Mouse (Mus musculus) lung, postnatal 0 days (tissue): ENCODE measurements around the gene Gm5678. TPM values are rescaled to one million over a fixed set of nuclear protein-coding genes. Genes with fewer than 3 reads are reported as not detected.

Source experiments
- ATAC-seq: fragments of 200-750 bp; cut with Nextera tagmentation; 2 replicates; pipeline ENCODE4 v1.8.0; 2017; ENCODE audit warnings: moderate library complexity
- DNase-seq: peaks from one replicate; pipeline ENCODE4 v3.0.0-alpha.2; 2016; ENCODE audit warnings: low spot score
- H3K27ac ChIP-seq: fragments of 300-500 bp; sonication (generic); 2 replicates; pipeline ENCODE4 v1.5.1; 2014; ENCODE audit warnings: antibody characterized with exemption, mild to moderate bottlenecking, low read length, mixed read lengths
- H3K27me3 ChIP-seq: fragments of 300-500 bp; sonication (generic); replicated peaks from 2 replicates; pipeline ENCODE4 v1.6.1; 2014; ENCODE audit warnings: low read length, mixed read lengths; ENCODE audit not compliant: insufficient read depth
- H3K36me3 ChIP-seq: fragments of 300-500 bp; sonication (generic); 2 replicates; pipeline ENCODE4 v1.6.1; 2014; ENCODE audit warnings: low read length, mixed read lengths; ENCODE audit not compliant: insufficient read depth
- H3K4me1 ChIP-seq: fragments of 300-500 bp; sonication (generic); 2 replicates; pipeline ENCODE4 v1.6.1; 2014; ENCODE audit warnings: antibody characterized with exemption, low read depth, low read length, mixed read lengths; ENCODE audit not compliant: insufficient read depth
- H3K4me2 ChIP-seq: fragments of 300-500 bp; sonication (generic); replicated peaks from 2 replicates; pipeline ENCODE4 v1.6.1; 2014; ENCODE audit warnings: low read depth, mild to moderate bottlenecking, low read length, moderate library complexity, mixed read lengths
- H3K4me3 ChIP-seq: fragments of 300-500 bp; sonication (generic); 2 replicates; pipeline ENCODE4 v1.5.1; 2014; ENCODE audit warnings: low read depth, low read length
- H3K9ac ChIP-seq: fragments of 300-500 bp; sonication (generic); replicated peaks from 2 replicates; pipeline ENCODE4 v1.6.1; 2014; ENCODE audit warnings: low read depth, mild to moderate bottlenecking
- H3K9me3 ChIP-seq: fragments of 300-500 bp; sonication (generic); 2 replicates; pipeline ENCODE4 v1.6.1; 2016; ENCODE audit warnings: low read length, mixed read lengths
- CTCF ChIP-seq: IDR thresholded peaks from 2 replicates; pipeline ENCODE4 v1.5.1; 2016; ENCODE audit warnings: antibody characterized with exemption, mild to moderate bottlenecking
- EP300 ChIP-seq: IDR thresholded peaks from 2 replicates; pipeline ENCODE4 v1.6.1; 2016; ENCODE audit warnings: antibody characterized with exemption, mild to moderate bottlenecking, control low read depth
- WGBS: fragments of 180-500 bp; shearing (Covaris S2); extraction: QIAGEN DNeasy Blood & Tissue Kit; methylation state at CpG from one replicate; pipeline ENCODE4 v1.1.7; 2014; 5-methylcytosine and 5-hydroxymethylcytosine counted together
- polyA plus RNA-seq: library from polyadenylated mRNA; unstranded; fragments of >200 nt; fragmentation: Nextera tagmentation; extraction: Ambion mirVana; gene quantifications from 2 replicates; pipeline ENCODE4 v1.2.1, GENCODE M21; 2015

The Gm5678 gene
- not detected in 2 replicates for polyA plus RNA-seq

DNA sequence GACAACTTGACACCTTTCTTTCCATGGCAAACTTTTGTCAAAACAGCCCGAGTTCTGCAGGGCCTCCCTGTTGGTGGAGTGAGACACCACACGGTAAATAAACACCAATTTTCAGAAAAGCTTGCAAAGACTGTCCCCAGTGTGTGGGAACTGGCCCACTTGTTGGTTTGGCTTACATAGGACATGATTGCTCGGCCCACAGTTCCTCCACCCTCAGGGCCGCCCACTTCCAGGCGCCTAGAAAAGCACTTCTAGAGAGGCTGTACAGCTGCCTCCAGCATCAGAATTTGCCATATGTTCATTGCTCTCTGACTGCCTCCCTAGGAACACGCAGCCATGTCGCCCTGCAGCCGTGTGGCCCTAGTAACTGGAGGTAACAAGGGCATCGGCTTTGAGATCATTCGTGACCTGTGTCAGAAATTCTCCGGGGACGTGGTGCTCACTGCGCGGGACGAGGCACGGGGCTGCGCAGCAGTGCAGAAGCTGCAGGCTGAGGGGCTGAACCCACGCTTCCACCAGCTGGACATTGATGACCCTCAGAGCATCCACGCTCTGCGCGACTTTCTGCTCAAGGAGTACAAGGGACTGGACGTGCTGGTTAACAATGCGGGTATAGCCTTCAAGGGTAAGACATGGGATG is at the start of gene Gm5678:
TSS of gene Gm5678 (plus strand) at position 337 of the 640 bp plus-strand sequence.
- WGBS: 75% methylated on average over 23 of the region's 23 CpGs

GRCm38 (mm10) chr16:93578346-93579005 is 49.4 kb upstream of the Gm5678 start:
- no peak overlapping the region for H3K27ac ChIP-seq
- H3K9ac ChIP-seq: no peak overlapping the region
- H3K36me3 ChIP-seq: no peaks in the 10 kb centered on the region
- no peaks in the 10 kb centered on the region for H3K9me3 ChIP-seq
- no peaks in the 10 kb centered on the region for H3K4me1 ChIP-seq
- H3K4me3 ChIP-seq: no peak overlapping the region
- ATAC-seq: no peak
- no peaks in the 10 kb centered on the region for H3K27me3 ChIP-seq
- 81% methylated on average over 8 of the region's 8 CpGs for WGBS
- H3K4me2 ChIP-seq: no peak overlapping the region
- DNase-seq: no peak
- TF ChIP-seq CTCF: no peak

More for the DNA sequence above, at the start of gene Gm5678:
- Histone ChIP-seq H3K4me1 (no peaks in the 10 kb centered on the region), H3K27me3 (no peaks in the 10 kb centered on the region), H3K9me3 (no peaks in the 10 kb centered on the region), H3K4me2 (no peak within 1 kb of the TSS), H3K27ac (no peak within 1 kb of the TSS), H3K36me3 (no peaks in the 10 kb centered on the region), H3K4me3 (no peak within 1 kb of the TSS), H3K9ac (no peak within 1 kb of the TSS)
- TF ChIP-seq EP300 (no peak), CTCF (no peak)
- no peak for ATAC-seq
- no peak for DNase-seq

DNA sequence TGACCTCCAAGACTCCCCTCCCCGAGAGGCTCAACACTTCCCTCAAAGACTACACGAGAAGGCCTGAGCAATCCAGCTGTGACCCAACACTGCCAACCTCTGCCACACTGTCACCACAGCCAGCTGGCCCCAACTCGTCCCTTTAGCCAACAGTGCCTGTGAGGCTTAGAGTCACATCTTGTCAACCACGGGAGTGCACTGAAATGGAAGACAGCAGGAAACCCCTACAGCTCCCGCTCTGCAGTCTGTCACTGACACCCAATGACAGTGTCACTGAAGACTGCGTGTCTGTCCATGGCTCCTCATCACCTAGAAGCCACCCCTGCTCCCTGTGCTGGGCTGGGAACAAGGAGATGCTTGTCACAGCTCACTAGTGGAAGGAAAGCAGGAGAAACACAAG is 46.8 kb upstream of the Gm5678 start:
- H3K4me1 ChIP-seq: no peaks in the 10 kb centered on the region
- WGBS: 38% methylated on average over 6 of the region's 6 CpGs
- TF ChIP-seq EP300 (peak; percentile 84), CTCF (no peak)
- H3K27ac ChIP-seq: peak overlapping the region; percentile 28; the same call in 1 of the 2 replicates
- no peak overlapping the region for H3K4me3 ChIP-seq
- DNase-seq: peak; percentile 90
- no peaks in the 10 kb centered on the region for H3K9me3 ChIP-seq
- no peak overlapping the region for H3K4me2 ChIP-seq
- peak; percentile 96 for ATAC-seq
- no peaks in the 10 kb centered on the region for H3K27me3 ChIP-seq
- no peaks in the 10 kb centered on the region for H3K36me3 ChIP-seq
- no peak overlapping the region for H3K9ac ChIP-seq

DNA sequence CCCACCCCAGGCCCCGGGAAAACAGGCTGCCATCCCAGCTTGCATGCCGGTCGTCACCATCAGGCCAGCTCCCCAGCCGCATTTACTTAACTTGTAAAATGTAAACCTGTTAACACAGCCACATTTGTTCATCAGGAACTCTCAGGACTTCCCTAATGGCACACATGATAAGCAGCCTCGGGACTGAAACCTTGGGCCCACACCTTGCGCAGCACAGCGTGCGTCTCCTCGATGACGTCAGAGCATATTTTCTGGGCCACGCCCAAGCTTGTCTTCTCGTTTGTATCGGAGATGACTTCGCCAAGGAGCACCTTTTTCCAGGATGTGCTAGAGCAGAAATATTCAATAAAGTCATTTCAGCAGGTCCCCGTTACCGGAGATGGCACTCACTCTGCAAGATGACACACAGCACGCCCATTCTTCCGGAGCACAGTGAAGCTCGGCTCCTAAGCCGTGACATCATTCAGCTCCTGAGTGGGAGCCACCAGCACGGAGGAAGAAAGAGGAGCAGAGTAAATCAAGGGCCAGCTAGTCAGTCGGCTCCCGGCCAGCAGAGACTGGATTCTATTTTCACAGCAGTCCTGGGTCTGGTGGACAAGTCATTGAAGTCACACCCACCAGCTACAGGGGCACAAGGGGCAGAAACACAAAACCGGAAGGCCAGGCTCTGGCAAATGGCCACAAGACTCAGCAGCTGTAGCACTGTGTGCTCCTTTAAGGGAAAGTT is 42.8 kb upstream of the Gm5678 start:
- Histone ChIP-seq H3K27ac (no peak overlapping the region), H3K9me3 (no peaks in the 10 kb centered on the region), H3K9ac (no peak overlapping the region), H3K4me3 (no peak overlapping the region), H3K36me3 (no peaks in the 10 kb centered on the region), H3K27me3 (no peaks in the 10 kb centered on the region), H3K4me2 (no peak overlapping the region), H3K4me1 (no peaks in the 10 kb centered on the region)
- WGBS: 78% methylated on average over 24 of the region's 24 CpGs
- no peak for ATAC-seq
- TF ChIP-seq CTCF: no peak
- no peak for TF ChIP-seq EP300
- DNase-seq: no peak

- 84% methylated on average over 9 of the region's 9 CpGs for WGBS
- Histone ChIP-seq H3K4me2 (no peak overlapping the region), H3K27ac (no peak overlapping the region), H3K9ac (no peak overlapping the region), H3K27me3 (no peaks in the 10 kb centered on the region), H3K4me1 (no peaks in the 10 kb centered on the region), H3K36me3 (no peaks in the 10 kb centered on the region), H3K9me3 (no peaks in the 10 kb centered on the region), H3K4me3 (no peak overlapping the region)
- no peak for TF ChIP-seq CTCF
- no peak for TF ChIP-seq EP300
- no peak for ATAC-seq
- DNase-seq: no peak
Measured at GRCm38 (mm10) chr16:93585703-93586205, 42.1 kb upstream of the Gm5678 start.

- Histone ChIP-seq H3K4me3 (no peak overlapping the region), H3K9me3 (no peaks in the 10 kb centered on the region), H3K36me3 (no peaks in the 10 kb centered on the region), H3K9ac (no peak overlapping the region), H3K4me2 (no peak overlapping the region), H3K27ac (no peak overlapping the region), H3K27me3 (no peaks in the 10 kb centered on the region), H3K4me1 (no peaks in the 10 kb centered on the region)
- WGBS: 74% methylated on average over 8 of the region's 8 CpGs
- no peak for TF ChIP-seq EP300
- no peak for TF ChIP-seq CTCF
- 0 out of 2 replicates have a peak, but pooled peaks have one; percentile 15 for ATAC-seq
- no peak for DNase-seq
Measured at GRCm38 (mm10) chr16:93586382-93586781, 41.5 kb upstream of the Gm5678 start.
